Mouse (Mus musculus): ENCODE data around the gene Dcdc2b. TPM values are rescaled to one million over a fixed set of nuclear protein-coding genes. Genes with fewer than 3 reads are reported as not detected.

Dcdc2b gene
- total and polyA plus RNA-seq, 2 experiments from 2014 or later = 0.82 to 2.7 TPM

- DNase-seq (ENCODE audit: low spot score) = peak; percentile 50
- no peak overlapping the region for H3K4me2 ChIP-seq (ENCODE audit: low read depth, low read length, poor library complexity, severe bottlenecking)
- no peaks in the 10 kb centered on the region for H3K36me3 ChIP-seq (ENCODE audit: insufficient read depth, low read length)
- H3K27ac ChIP-seq (ENCODE audit: low read depth, low read length) = no peak overlapping the region
- no peak overlapping the region for H3K9ac ChIP-seq (replicated peaks; ENCODE audit: low read length, poor library complexity, severe bottlenecking)
- no peak for ATAC-seq (ENCODE audit: low FRiP score)
- no peaks in the 10 kb centered on the region; the same call in 1 of the 2 replicates for H3K27me3 ChIP-seq (ENCODE audit: insufficient read depth, low read length)
- no peak overlapping the region for H3K4me3 ChIP-seq (ENCODE audit: low read depth, low read length)
- no peaks in the 10 kb centered on the region for H3K9me3 ChIP-seq (ENCODE audit: low read length)
- TF ChIP-seq CTCF (IDR thresholded peaks at IDR 0.05) = no peak
- H3K4me1 ChIP-seq (ENCODE audit: insufficient read depth, low read length) = peaks cover 7% of the 10 kb centered on the region; the same call in 1 of the 2 replicates
- 77% methylated on average over 7 of the region's 7 CpGs for WGBS
These were observed 33.7 kb downstream of the Dcdc2b start for GRCm38 (mm10) chr4:129580347-129580746.

- no peak for ATAC-seq (ENCODE audit: low FRiP score)
- H3K4me2 ChIP-seq (ENCODE audit: low read depth, low read length, poor library complexity, severe bottlenecking) = no peak within 1 kb of the TSS
- no peaks in the 10 kb centered on the region; the same call in 1 of the 2 replicates for H3K27me3 ChIP-seq (ENCODE audit: insufficient read depth, low read length)
- H3K36me3 ChIP-seq (ENCODE audit: insufficient read depth, low read length) = no peaks in the 10 kb centered on the region
- TF ChIP-seq CTCF (IDR thresholded peaks at IDR 0.05) = no peak
- H3K9ac ChIP-seq (replicated peaks; ENCODE audit: low read length, poor library complexity, severe bottlenecking) = no peak within 1 kb of the TSS
- no peak within 1 kb of the TSS for H3K4me3 ChIP-seq (ENCODE audit: low read depth, low read length)
- 92% methylated on average over 5 of the region's 5 CpGs for WGBS
- 0 out of 2 replicates have a peak, but pooled peaks cover 3% of the 10 kb centered on the region for H3K4me1 ChIP-seq (ENCODE audit: insufficient read depth, low read length)
- DNase-seq (ENCODE audit: low spot score) = no peak
- no peaks in the 10 kb centered on the region for H3K9me3 ChIP-seq (ENCODE audit: low read length)
- no peak within 1 kb of the TSS for H3K27ac ChIP-seq (ENCODE audit: low read depth, low read length)
These were observed 35.6 kb downstream of the Dcdc2b start, which contains the start of gene Fam167b for GRCm38 (mm10) chr4:129578466-129578865. Fam167b (minus strand) TSS chr4:129578549.

GRCm38 (mm10) chr4:129577688-129578087 lies 36.4 kb downstream of the Dcdc2b start:
- no peak overlapping the region for H3K9ac ChIP-seq (replicated peaks; ENCODE audit: low read length, poor library complexity, severe bottlenecking)
- H3K36me3 ChIP-seq (ENCODE audit: insufficient read depth, low read length) = no peaks in the 10 kb centered on the region
- no peak overlapping the region for H3K4me2 ChIP-seq (ENCODE audit: low read depth, low read length, poor library complexity, severe bottlenecking)
- WGBS = 81% methylated on average over 7 of the region's 7 CpGs
- H3K27ac ChIP-seq (ENCODE audit: low read depth, low read length) = no peak overlapping the region
- no peak for ATAC-seq (ENCODE audit: low FRiP score)
- 0 out of 2 replicates have a peak, but pooled peaks cover 3% of the 10 kb centered on the region for H3K4me1 ChIP-seq (ENCODE audit: insufficient read depth, low read length)
- no peak for TF ChIP-seq CTCF (IDR thresholded peaks at IDR 0.05)
- H3K27me3 ChIP-seq (ENCODE audit: insufficient read depth, low read length) = no peaks in the 10 kb centered on the region; the same call in 1 of the 2 replicates
- no peak overlapping the region for H3K4me3 ChIP-seq (ENCODE audit: low read depth, low read length)
- no peak for DNase-seq (ENCODE audit: low spot score)
- H3K9me3 ChIP-seq (ENCODE audit: low read length) = no peaks in the 10 kb centered on the region

GRCm38 (mm10) chr4:129576863-129577491 lies 37.1 kb downstream of the Dcdc2b start:
- no peak for ATAC-seq (ENCODE audit: low FRiP score)
- Histone ChIP-seq H3K9ac (replicated peaks; ENCODE audit: low read length, poor library complexity, severe bottlenecking) (0 out of 2 replicates have a peak overlapping the region, but pooled peaks have one; percentile 8), H3K4me2 (ENCODE audit: low read depth, low read length, poor library complexity, severe bottlenecking) (no peak overlapping the region), H3K4me1 (ENCODE audit: insufficient read depth, low read length) (0 out of 2 replicates have a peak, but pooled peaks cover 3% of the 10 kb centered on the region), H3K4me3 (ENCODE audit: low read depth, low read length) (no peak overlapping the region), H3K9me3 (ENCODE audit: low read length) (no peaks in the 10 kb centered on the region), H3K27ac (ENCODE audit: low read depth, low read length) (no peak overlapping the region), H3K27me3 (ENCODE audit: insufficient read depth, low read length) (no peaks in the 10 kb centered on the region; the same call in 1 of the 2 replicates), H3K36me3 (ENCODE audit: insufficient read depth, low read length) (no peaks in the 10 kb centered on the region)
- 21% methylated on average over 21 of the region's 21 CpGs for WGBS
- TF ChIP-seq CTCF (IDR thresholded peaks at IDR 0.05) = peak; percentile 57
- peak; percentile 73 for DNase-seq (ENCODE audit: low spot score)

GRCm38 (mm10) chr4:129575171-129575844 lies 38.7 kb downstream of the Dcdc2b start:
- Histone ChIP-seq H3K9me3 (ENCODE audit: low read length) (no peaks in the 10 kb centered on the region), H3K36me3 (ENCODE audit: insufficient read depth, low read length) (no peaks in the 10 kb centered on the region), H3K4me3 (ENCODE audit: low read depth, low read length) (no peak overlapping the region), H3K4me2 (ENCODE audit: low read depth, low read length, poor library complexity, severe bottlenecking) (no peak overlapping the region), H3K27me3 (ENCODE audit: insufficient read depth, low read length) (no peaks in the 10 kb centered on the region; the same call in 1 of the 2 replicates), H3K27ac (ENCODE audit: low read depth, low read length) (no peak overlapping the region), H3K9ac (replicated peaks; ENCODE audit: low read length, poor library complexity, severe bottlenecking) (no peak overlapping the region), H3K4me1 (ENCODE audit: insufficient read depth, low read length) (0 out of 2 replicates have a peak, but pooled peaks cover 3% of the 10 kb centered on the region)
- WGBS = 68% methylated on average over 7 of the region's 8 CpGs
- DNase-seq (ENCODE audit: low spot score) = no peak
- TF ChIP-seq CTCF (IDR thresholded peaks at IDR 0.05) = no peak
- ATAC-seq (ENCODE audit: low FRiP score) = no peak

GRCm38 (mm10) chr4:129573430-129573829 lies 40.6 kb downstream of the Dcdc2b start, which contains the start of gene Lck:
Lck (minus strand) TSS chr4:129573641.
- no peak for TF ChIP-seq CTCF (IDR thresholded peaks at IDR 0.05)
- H3K9me3 ChIP-seq (ENCODE audit: low read length) = no peaks in the 10 kb centered on the region
- H3K4me3 ChIP-seq (ENCODE audit: low read depth, low read length) = no peak within 1 kb of the TSS
- H3K27ac ChIP-seq (ENCODE audit: low read depth, low read length) = no peak within 1 kb of the TSS
- no peak for DNase-seq (ENCODE audit: low spot score)
- H3K36me3 ChIP-seq (ENCODE audit: insufficient read depth, low read length) = no peaks in the 10 kb centered on the region
- H3K4me1 ChIP-seq (ENCODE audit: insufficient read depth, low read length) = 0 out of 2 replicates have a peak, but pooled peaks cover 3% of the 10 kb centered on the region
- no peak within 1 kb of the TSS for H3K9ac ChIP-seq (replicated peaks; ENCODE audit: low read length, poor library complexity, severe bottlenecking)
- no peak within 1 kb of the TSS for H3K4me2 ChIP-seq (ENCODE audit: low read depth, low read length, poor library complexity, severe bottlenecking)
- WGBS = 87% methylated on average over 8 of the region's 8 CpGs
- ATAC-seq (ENCODE audit: low FRiP score) = no peak
- no peaks in the 10 kb centered on the region; the same call in 1 of the 2 replicates for H3K27me3 ChIP-seq (ENCODE audit: insufficient read depth, low read length)

Data from midbrain, postnatal 0 days (tissue).